Mouse (Mus musculus) WW6 (cell line): ENCODE data around the gene Dll4.

Experiments used
- DNase-seq: peaks from one replicate; pipeline ENCODE4 v3.0.0-alpha.2; 2013; ENCODE audit warnings: low read depth, low spot score

The Dll4 gene

DNA sequence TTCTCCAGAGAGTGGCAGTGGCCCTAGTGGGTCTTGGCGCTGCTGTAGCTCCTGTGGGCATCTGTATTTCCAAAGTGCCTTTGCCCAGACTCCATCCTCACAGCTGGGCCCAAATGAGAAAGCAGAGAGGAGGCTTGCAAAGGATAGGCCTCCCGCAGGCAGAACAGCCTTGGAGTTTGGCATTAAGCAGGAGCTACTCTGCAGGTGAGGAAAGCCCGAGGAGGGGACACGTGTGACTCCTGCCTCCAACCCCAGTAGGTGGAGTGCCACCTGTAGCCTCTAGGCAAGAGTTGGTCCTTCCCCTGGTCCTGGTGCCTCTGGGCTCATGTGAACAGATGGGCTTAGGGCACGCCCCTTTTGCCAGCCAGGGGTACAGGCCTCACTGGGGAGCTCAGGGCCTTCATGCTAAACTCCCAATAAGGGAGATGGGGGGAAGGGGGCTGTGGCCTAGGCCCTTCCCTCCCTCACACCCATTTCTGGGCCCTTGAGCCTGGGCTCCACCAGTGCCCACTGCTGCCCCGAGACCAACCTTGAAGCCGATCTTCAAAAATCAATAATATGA, 9.5 kb downstream of the Dll4 start:
- DNase-seq = no peak

DNA sequence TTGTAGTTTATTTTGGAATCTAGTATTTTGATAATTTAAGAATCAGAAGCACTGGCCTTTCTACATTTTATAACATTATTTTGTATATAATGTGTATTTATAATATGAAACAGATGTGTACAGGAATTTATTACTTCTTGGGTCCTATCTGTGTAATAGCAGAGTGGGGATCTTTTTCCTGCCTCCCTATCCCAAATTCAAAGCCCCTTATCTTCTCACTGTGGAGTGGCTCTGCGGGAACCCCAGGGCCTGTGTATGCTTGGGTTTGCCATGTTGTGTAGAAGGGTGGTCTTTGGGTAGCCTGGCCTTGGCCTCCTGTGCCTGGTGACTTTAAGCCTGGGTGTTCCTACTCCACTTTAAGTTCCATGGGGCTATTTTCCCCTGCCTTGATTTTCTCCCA, 10.0 kb downstream of the Dll4 start:
- DNase-seq = no peak

DNA sequence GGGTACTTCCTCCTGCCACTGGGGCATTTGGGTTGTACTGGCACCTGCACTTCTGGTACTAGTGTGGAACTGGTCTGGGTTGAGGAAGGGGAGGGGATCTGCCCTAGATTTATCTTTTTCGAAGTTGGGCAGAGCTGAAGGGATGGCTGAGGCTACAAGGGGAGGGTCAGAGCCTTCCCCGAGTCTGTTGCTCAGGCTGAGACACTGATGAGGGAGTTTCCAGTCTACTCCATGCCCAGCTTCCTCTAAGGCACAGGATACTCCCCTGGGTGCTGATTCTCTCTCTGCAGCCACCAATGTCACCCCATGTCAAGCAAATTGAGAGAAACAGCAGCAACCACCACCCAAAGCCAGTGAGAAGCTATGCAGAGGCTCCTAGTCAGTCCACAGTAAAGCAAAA, 10.4 kb downstream of the Dll4 start:
- DNase-seq = no peak

DNA sequence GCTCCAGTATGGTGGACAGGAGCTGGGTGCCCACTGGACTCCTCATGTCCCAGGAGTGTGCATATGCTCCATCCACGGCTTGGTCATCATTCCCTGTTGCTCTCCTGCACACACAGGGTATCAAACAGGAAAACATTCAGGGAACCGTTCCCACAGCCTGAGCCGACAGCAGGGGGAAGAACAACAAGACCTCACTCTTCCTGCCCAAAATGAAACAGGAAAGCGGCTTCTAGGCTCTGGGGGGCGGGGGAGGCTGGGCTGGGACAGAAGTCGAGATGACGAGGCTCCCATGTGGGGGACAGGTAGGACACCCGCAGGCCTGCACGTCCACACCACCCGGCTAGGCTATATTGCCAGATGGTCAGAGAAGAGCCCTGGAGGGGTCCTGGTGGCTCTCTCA, 10.9 kb downstream of the Dll4 start:
- DNase-seq = no peak

DNA sequence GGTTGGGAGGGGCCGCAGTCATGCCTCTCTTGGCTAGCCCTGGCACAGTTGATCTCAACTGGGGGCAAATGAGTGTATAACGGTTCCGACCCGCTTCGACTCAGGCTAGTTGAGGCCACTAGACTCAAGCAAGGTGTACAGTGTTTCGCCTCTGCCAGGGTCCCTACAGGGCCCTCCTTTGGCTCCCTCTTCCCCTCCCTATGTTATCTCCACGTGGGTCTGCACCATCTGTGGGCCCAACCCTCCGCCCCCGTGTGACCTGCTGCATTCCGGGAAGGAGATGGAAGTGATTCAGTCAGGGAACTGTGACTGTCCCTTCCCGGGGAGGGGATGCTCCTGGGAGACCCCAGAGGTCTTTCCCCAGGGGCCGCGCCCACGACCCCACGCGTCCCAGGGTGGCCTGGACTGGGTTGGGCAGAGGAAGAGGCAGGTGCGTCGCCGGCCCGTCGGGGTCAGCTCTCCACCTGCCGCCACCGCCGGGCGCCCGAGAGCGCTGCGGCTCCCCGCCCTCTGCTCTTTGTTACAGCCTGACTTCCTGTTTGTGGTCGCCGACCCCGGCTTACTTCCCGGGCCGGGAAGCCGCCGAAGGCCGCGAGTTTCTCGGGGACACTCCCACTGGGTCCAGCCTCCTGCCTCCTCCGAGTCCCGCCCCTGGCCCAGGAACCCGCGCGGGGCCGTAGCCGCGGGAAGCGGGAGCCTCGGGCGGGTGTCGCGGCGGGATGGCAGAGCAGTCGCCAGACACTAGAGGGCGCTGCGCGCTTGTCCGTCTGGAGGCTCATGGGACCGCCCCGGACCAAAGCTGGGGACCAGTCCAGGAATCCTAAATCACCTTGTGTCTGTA, 12.1 kb downstream of the Dll4 start:
- no peak for DNase-seq

DNA sequence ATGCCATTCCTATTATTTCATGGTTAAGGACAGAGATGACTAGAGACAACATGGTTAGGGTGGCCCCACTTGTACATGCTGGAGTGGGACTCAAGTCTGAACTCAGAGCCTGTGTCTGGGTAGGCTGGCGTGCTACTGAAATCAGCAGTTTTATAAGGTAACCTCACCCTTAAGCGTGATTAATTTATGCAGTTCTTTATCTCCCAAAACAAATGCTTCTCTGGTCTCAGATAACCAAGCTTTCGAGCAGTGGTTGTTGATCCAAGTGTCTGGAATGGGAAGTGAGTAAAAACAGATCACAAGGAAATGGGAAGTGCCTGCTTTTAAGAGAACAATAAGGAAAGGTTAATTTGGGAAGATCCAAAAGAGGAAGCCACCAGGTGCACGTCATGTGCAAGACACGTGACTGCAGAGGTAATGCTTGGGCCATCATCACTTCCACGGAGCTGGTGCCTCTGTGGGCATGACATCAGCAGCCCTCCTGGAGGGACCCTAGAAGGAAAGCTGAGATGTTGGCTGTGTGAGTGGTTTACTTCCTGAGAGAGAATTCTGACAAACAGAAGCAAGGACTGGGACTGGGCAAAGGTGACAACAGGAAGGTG, 19.1 kb downstream of the Dll4 start:
- no peak for DNase-seq

DNA sequence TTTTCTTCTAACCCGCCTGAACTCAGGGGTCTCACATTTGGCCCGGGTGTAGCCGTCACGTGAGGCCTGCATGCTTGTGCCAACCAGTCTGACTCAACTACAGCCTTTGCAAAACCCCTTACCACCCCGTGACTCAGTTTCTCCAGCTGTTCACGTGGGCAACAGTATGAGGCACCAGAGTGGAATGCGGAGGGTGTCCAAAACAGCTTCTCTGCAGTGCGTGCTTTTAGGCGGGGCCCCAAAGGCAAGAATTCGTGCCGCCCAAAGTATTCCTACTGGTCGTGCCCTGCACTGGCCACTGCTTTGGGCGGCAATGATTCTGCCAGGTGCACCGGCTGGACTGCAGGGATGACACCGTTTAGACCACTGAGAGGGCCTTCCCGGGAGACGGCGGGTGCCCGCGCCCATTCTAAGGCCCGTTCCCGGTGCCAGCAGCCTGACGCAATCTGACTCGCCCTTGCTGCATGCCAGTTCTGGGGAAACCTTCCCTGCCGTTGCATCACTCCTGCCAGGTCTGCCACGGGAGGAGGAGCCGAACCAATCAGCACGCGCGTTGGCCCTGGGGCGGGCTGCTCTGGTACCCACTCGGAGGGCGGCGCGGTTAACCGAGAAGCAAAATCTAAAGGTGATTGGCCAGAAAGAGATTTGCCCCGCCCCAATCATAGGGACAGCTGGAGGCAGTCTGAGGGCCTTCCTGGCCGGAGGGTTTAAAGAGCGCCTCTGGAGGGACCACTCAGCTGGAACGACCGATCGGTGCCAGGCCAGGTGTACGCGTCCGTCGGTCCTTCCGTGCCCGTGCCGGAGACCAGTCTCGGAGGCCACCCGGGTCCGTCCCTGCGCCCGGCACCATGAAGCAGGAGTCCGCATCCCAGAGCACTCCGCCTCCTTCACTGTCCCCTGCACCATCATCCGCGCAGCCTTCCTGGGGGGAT, 25.2 kb downstream of the Dll4 start, which contains the start of gene Chac1:
TSS of gene Chac1 (plus strand) at position 675 of the 932 bp plus-strand sequence.
- peak; percentile 71 for DNase-seq

DNA sequence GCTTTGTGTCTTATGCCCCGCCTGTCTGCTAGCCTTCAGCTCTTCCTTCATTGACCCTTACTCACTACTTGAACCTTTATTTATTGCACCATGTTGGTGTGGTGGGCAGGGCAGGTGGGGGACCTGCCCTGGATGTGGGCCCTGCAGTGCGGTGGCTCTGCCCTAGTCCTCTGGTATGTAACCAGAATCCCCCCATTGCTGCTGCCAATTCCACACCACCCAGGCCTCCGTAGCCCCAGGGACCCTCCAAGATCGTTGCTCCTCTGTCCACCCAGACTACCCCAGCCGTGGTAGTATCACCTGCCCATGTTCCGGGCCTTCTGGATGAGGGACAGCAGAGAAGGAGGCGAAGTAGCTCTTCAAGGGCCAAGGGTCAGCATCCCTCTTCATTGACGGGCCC, 28.1 kb downstream of the Dll4 start:
- DNase-seq = no peak

DNA sequence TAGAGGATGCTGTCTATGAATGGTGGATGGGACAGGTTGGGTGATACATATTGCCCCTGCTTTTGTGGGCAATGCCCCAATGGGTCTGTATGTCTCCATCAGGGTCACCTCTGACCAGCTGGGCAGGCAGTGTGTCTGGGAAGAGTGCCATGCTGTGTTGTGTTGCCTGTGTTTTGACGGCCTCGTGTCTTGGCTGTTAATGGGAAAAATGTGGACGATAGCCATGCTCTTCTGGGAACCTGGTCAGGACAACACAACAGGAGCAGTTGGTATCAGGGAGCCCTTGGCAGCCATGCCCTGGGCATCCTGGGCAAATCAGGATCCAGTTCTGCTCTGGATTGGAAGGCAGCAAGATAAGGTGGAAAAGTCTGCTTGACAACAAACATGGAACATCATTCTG, 29.5 kb downstream of the Dll4 start:
- DNase-seq = no peak

DNA sequence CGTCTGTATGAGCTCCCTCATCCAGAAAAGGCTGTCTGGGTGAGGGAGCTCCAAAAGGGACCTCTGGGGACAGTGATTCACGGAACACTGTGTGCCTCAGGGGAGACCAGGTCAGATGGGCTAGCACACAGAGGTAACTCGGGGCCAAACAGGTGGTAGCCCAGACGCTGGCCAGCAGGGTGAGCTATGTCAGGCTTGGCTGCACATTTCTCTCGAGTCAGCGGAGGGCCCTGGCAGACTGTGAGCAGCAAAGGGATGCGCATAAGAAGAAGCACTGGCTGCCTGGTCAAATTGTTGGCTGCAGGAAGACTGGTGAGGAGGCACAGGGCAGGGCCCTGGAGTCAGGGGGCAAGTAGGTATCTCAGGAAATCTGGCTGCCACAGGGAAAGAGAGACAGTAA, 30.1 kb downstream of the Dll4 start:
- DNase-seq = no peak

DNA sequence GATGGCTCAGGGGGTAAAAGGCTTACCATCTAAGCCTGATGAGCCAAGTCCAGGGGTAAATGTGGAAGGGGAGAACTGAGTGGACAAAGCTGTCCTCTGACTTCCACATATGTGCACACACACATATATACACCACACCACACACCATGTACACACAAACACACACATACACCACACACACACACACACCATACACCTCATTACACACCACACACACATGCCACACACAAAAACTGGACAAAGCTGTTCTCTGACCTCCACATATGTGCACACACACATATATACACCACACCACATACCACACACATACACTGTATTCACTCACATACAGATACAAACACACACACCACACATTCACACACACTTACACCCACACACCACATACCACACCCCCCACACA, 30.7 kb downstream of the Dll4 start:
- DNase-seq = no peak

DNA sequence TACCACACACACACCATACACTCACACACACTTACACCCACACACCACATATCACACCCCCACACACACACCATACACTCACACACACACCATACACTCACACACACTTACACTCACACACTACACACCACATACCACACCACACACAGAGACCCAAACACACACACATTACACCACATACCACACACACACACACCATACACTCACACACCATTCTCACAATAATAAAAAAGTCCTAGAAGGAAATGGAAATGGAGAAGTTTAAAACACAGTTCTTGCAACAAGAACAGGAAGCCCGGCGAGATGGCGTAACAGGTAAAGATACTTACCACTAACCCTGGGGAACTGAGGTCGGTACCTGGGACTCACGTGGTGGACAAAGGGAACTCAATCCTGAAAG, 31.2 kb downstream of the Dll4 start:
- DNase-seq = no peak

DNA sequence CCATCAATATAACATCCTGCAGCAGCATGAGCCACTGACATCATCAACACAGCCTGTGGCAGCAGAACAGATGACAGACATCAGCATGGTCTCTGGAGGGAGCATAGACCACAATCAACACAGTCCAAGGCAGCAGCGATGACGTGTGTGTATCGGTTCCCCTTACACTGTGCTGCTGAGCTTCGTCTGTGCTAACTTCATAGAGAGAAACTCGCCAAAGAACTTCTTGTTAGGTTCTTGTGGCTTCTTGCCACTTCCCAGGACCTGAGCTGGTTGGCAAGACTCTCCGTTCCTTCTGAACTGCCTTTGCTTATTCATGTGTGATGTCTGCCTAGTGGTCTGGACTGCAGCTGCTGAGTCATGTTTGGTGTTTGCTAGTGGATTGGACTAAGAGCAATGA, 32.7 kb downstream of the Dll4 start:
- DNase-seq = no peak

DNA sequence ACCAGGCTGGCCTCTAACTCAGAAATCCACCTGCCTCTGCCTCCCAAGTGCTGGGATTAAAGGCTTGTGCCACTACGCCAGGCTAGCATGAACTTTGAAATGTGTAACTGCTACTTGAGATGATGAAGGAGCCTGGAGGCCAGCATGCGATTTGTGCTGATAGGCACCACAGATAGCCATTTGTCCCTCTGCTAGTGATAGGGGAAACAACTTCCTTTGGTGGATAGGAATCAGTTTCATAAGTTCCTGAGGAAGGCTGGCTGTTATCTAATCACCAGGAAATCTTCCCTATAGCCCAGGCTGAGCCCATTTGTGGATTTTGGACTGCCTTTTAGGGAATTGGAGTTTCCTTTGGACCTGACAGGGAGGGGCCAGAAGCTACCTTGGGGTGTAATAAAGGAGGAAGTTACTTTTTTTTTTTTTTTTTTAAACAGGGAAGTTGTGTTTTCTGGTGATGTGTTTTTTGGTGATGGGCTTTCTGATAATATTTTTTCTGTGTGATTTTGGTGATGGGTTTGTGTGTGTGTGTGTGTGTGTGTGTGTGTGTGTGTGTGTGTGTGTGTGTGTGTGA, 34.2 kb downstream of the Dll4 start:
- DNase-seq = no peak

DNA sequence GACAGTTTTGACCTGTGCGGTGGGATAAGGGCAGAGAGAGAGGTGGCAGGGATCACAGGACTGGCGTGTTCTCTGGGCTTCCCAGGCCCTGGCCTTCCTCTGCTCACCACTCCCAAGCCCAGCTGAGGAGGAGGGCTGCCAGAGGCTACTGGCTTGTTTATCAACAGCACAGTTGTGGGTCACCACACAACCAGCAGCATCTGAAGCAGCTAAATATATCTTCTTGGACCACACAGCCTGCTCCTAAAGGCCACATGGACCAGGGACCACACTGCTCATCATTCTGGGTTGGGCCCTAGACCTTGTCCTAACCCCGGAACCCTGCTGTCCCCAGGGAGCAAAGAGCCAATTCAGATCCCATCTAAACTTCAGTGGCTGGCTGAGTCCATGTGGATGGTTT, 39.4 kb downstream of the Dll4 start:
- DNase-seq = no peak

DNA sequence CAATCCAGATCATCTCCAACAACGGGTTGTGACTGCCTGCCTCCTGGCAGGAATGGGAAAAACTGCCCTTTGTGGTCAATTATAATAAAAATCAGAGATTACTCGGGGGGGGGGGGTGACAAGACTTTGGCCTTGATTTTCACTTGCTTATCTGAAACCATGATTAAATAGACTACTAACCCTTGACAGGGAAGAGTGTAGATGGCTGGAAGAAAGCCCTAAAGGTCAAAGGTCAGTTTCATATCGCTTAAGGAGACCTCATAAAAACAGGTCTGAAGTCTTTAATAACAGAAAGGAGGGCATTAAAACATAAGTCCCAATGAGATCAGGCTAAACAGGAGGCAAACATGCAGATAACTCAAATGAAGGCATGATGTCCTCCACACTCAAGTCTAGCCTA, 41.8 kb downstream of the Dll4 start:
- DNase-seq = no peak

DNA sequence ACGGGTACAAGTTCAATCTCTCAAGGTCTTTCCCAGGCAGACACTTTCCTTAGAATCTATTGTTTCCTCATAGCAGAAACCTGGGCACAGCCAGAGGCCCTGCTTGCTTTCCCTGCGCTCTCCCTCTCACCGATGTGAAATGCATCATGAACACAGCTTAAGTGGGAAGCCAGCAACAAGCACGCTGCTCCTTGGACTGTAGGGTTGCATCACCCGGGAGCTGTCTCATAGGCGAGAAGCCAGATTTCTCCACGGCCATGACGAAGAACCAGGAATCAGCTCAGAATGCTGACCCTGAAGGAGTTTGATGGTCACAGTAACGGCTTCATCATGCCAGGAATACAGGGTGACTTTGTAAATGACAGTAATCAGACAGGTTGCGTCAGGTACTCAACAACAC, 44.5 kb downstream of the Dll4 start:
- no peak for DNase-seq

DNA sequence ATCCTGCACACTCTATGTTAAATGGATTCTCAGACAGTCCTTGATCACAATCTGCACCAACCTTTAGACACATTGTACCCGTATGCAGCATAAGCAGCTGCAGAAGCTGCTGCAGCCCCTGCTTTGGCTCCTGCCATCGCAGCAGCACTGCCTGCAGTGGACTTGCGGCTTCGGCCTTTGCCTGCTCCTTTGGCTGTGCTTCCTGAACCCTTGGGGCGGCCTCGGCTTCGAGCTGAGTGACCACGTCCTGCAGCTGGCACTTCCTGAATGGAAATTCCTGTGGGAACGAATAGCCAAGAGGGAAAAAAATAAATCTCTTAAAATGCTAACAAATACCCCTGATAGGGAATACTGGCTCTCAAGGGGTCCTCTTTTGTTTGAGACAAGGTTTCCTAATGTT, 51.7 kb downstream of the Dll4 start:
- DNase-seq = no peak

DNA sequence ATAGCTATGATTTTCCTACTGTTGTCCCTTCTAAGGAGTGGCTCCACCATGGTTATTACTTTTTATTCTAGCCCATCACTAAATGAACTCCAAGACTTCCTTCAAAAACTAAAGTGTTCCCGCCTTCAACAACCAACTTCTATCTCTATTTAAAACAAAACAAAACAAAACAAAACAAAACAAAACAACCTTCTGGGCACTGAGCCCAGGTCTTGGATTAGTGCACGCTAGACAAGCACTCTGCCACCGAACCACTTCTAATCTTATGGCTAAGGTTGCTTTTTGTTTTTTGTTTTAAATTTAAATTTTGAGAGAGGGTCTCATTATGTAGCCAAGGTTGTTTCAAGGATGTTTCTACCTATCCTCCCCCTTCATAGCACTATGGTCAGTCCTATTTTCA, 52.2 kb downstream of the Dll4 start:
- no peak for DNase-seq

DNA sequence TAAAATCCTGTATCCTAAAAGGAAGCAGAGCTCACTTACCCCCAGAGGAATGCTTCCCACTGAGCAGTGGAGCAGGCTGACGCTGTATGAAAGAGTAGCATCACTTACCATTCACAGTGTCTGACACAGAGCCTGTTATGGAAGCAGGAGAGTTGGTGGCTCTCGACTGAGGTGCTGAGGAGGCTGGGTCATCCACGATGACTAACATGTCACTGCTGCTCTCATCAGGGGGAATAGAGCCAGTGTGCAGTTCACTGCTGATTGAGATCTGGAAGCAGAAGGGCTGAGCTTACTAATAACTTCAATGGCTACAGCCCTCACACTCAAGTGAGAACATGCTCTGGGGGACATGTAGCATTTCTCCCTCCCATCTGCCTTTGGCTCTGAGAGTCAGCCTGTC, 53.9 kb downstream of the Dll4 start:
- DNase-seq = no peak
